Comparison of ENCODE assay signal across 8 mouse cellular contexts in genomic region chr9:102622192-102622857, GRCm38 (mm10). TPM values are rescaled to one million over a fixed set of nuclear protein-coding genes. Genes with fewer than 3 reads are reported as not detected.
DNase-seq lines count a peak whose midpoint lies in the region; ATAC-seq and TF ChIP-seq lines count a peak whose summit lies in the region.

No protein-coding gene starts in this region.

- H3K36me3 ChIP-seq in kidney, adult 2 months (ENCODE audit: control insufficient read depth, insufficient read depth, low read length), result peaks cover 2% of the 10 kb centered on the region; the same call in 1 of the 2 replicates
- peaks cover 8% of the 10 kb centered on the region for H3K36me3 ChIP-seq in C2C12 (ENCODE audit: control insufficient read depth, insufficient read depth)
- H3K36me3 ChIP-seq in embryonic facial prominence, embryonic 14.5 days (ENCODE audit: control insufficient read depth, insufficient read depth, low read length), result peaks cover 12% of the 10 kb centered on the region
- peaks cover 10% of the 10 kb centered on the region; the same call in 1 of the 2 replicates for H3K36me3 ChIP-seq in liver, embryonic 12.5 days
- H3K36me3 ChIP-seq in stomach, embryonic 14.5 days (ENCODE audit: control insufficient read depth, insufficient read depth, low read length), result peaks cover 5% of the 10 kb centered on the region; the same call in 1 of the 2 replicates

- H3K9me3 ChIP-seq in embryonic facial prominence, embryonic 14.5 days (ENCODE audit: control insufficient read depth, low read length), result no peaks in the 10 kb centered on the region
- no peaks in the 10 kb centered on the region for H3K9me3 ChIP-seq in liver, embryonic 12.5 days (replicated peaks)
- H3K9me3 ChIP-seq in stomach, embryonic 14.5 days (ENCODE audit: control insufficient read depth, low read depth, low read length), result no peaks in the 10 kb centered on the region

- no peak overlapping the region for H3K27ac ChIP-seq in kidney, adult 2 months (ENCODE audit: insufficient read depth, low read depth, low read length)
- H3K27ac ChIP-seq in embryonic facial prominence, embryonic 14.5 days (replicated peaks; ENCODE audit: low read depth, low read length), result peak overlapping the region; percentile 44; the same call in 1 of the 2 replicates
- peak overlapping the region; percentile 26; the same call in 1 of the 2 replicates for H3K27ac ChIP-seq in liver, embryonic 12.5 days
- H3K27ac ChIP-seq in stomach, embryonic 14.5 days (ENCODE audit: low read length), result peak overlapping the region; percentile 23; the same call in 1 of the 2 replicates

- no peak overlapping the region for H3K9ac ChIP-seq in embryonic facial prominence, embryonic 14.5 days (ENCODE audit: low read depth, low read length)
- H3K9ac ChIP-seq in liver, embryonic 12.5 days, result no peak overlapping the region
- no peak overlapping the region for H3K9ac ChIP-seq in stomach, embryonic 14.5 days (replicated peaks; ENCODE audit: low read depth, low read length)

- no peak overlapping the region for H3K4me2 ChIP-seq in embryonic facial prominence, embryonic 14.5 days (ENCODE audit: low read depth, low read length)
- no peak overlapping the region for H3K4me2 ChIP-seq in liver, embryonic 12.5 days
- H3K4me2 ChIP-seq in stomach, embryonic 14.5 days (replicated peaks; ENCODE audit: low read depth, low read length), result no peak overlapping the region

- no peak for TF ChIP-seq POLR2A in kidney, adult 2 months (IDR thresholded peaks at IDR 0.05; ENCODE audit: low read depth, low read length)

- WGBS in kidney, adult 2 months, result 36% methylated on average over 5 of the region's 5 CpGs
- WGBS in embryonic facial prominence, embryonic 14.5 days, result 29% methylated on average over 5 of the region's 5 CpGs
- 32% methylated on average over 5 of the region's 5 CpGs for WGBS in liver, embryonic 12.5 days (ENCODE audit: insufficient replicate concordance)
- WGBS in stomach, embryonic 14.5 days, result 29% methylated on average over 5 of the region's 5 CpGs

- ATAC-seq in embryonic facial prominence, embryonic 14.5 days (ENCODE audit: low read depth), result no peak
- no peak for ATAC-seq in liver, embryonic 12.5 days
- ATAC-seq in stomach, embryonic 14.5 days (ENCODE audit: insufficient number of reproducible peaks, insufficient read depth, low FRiP score, low read depth), result no peak

- peaks cover 26% of the 10 kb centered on the region for H3K79me2 ChIP-seq in C2C12 (ENCODE audit: control insufficient read depth, insufficient read depth)

- peaks cover 8% of the 10 kb centered on the region for H3K79me3 ChIP-seq in C2C12 (ENCODE audit: low read depth)

- H3K4me1 ChIP-seq in kidney, adult 2 months (ENCODE audit: control insufficient read depth, insufficient read depth, low read length), result peaks cover 9% of the 10 kb centered on the region
- H3K4me1 ChIP-seq in embryonic facial prominence, embryonic 14.5 days (ENCODE audit: control insufficient read depth, insufficient read depth, low read length), result peaks cover 10% of the 10 kb centered on the region
- peaks cover 27% of the 10 kb centered on the region for H3K4me1 ChIP-seq in liver, embryonic 12.5 days
- peaks cover 4% of the 10 kb centered on the region; the same call in 1 of the 2 replicates for H3K4me1 ChIP-seq in stomach, embryonic 14.5 days (ENCODE audit: control insufficient read depth, insufficient read depth, low read length)

- H3K27me3 ChIP-seq in kidney, adult 2 months (replicated peaks; ENCODE audit: control insufficient read depth, insufficient read depth, low read length), result no peaks in the 10 kb centered on the region
- no peaks in the 10 kb centered on the region for H3K27me3 ChIP-seq in C2C12 (ENCODE audit: control insufficient read depth, insufficient read depth, insufficient read length)
- no peaks in the 10 kb centered on the region for H3K27me3 ChIP-seq in embryonic facial prominence, embryonic 14.5 days (replicated peaks; ENCODE audit: control insufficient read depth, insufficient read depth, low read length)
- H3K27me3 ChIP-seq in liver, embryonic 12.5 days (replicated peaks), result no peaks in the 10 kb centered on the region
- no peaks in the 10 kb centered on the region for H3K27me3 ChIP-seq in stomach, embryonic 14.5 days (ENCODE audit: control insufficient read depth, insufficient read depth, low read length)

- H3K4me3 ChIP-seq in kidney, adult 2 months (ENCODE audit: insufficient read depth, low read depth, low read length), result no peak overlapping the region
- H3K4me3 ChIP-seq in C2C12 (ENCODE audit: insufficient read depth, poor library complexity, severe bottlenecking), result no peak overlapping the region
- H3K4me3 ChIP-seq in embryonic facial prominence, embryonic 14.5 days (ENCODE audit: low read depth, low read length), result no peak overlapping the region
- no peak overlapping the region for H3K4me3 ChIP-seq in liver, embryonic 12.5 days
- H3K4me3 ChIP-seq in stomach, embryonic 14.5 days (ENCODE audit: low read depth, low read length), result no peak overlapping the region

- no peak overlapping the region for H3ac ChIP-seq in C2C12 (ENCODE audit: control insufficient read depth, insufficient read length, low read depth)

- peak; percentile 70 for DNase-seq in kidney, adult 2 months
- DNase-seq in kidney, adult 18-20 months, result no peak
- DNase-seq in MN1 (ENCODE audit: low spot score), result peak; percentile 78
- peak; percentile 87 for DNase-seq in embryonic facial prominence, embryonic 14.5 days (ENCODE audit: low spot score)
- DNase-seq in ovary, postnatal 14 days (ENCODE audit: low spot score), result no peak

- 0 out of 2 replicates have a peak, but pooled peaks have one; percentile 23 for TF ChIP-seq CTCF in kidney, adult 2 months (conservative IDR thresholded peaks at IDR 0.05; ENCODE audit: insufficient read depth, insufficient read length, low read depth, low read length)
- peak; percentile 10 for TF ChIP-seq CTCF in C2C12 (IDR thresholded peaks at IDR 0.05; ENCODE audit: control insufficient read depth, insufficient read depth, insufficient read length)

TF ChIP-seq in C2C12, 6 proteins besides CTCF, POLR2A, EP300 and RAD21:
- TF ChIP-seq USF1 (IDR thresholded peaks at IDR 0.05; ENCODE audit: low read depth) (no peak), CEBPB (IDR thresholded peaks at IDR 0.05; ENCODE audit: low read depth) (peak; percentile 39)

RNA-seq across cellular contexts. Expression of gene Anapc13, which starts 3.8 kb away (rescaled TPM):
- polyA plus RNA-seq in kidney, adult 2 months (2012; rRNA removed), result 136 and 225 TPM in 2 replicates
- 136 TPM for polyA plus RNA-seq in C2C12 (2012; fragmentation: generic; extraction: Trizol)
- 175 and 190 TPM in 2 replicates for polyA plus RNA-seq in embryonic facial prominence, embryonic 14.5 days (2014; fragmentation: Nextera tagmentation; extraction: Ambion mirVana)
- 105 and 120 TPM in 2 replicates for polyA plus RNA-seq in liver, embryonic 12.5 days (2016; fragmentation: Nextera tagmentation; extraction: Ambion mirVana)
- polyA plus RNA-seq in stomach, embryonic 14.5 days (2014; fragmentation: Nextera tagmentation; extraction: Ambion mirVana), result 209 and 226 TPM in 2 replicates

RNA-seq across cellular contexts. Expression of gene Cep63, which starts 4.0 kb away (rescaled TPM):
- polyA plus RNA-seq in kidney, adult 2 months (2012; rRNA removed), result 3.7 and 6.9 TPM in 2 replicates
- 9.4 TPM for polyA plus RNA-seq in C2C12 (2012; fragmentation: generic; extraction: Trizol)
- polyA plus RNA-seq in embryonic facial prominence, embryonic 14.5 days (2014; fragmentation: Nextera tagmentation; extraction: Ambion mirVana), result 40.7 and 47.0 TPM in 2 replicates
- polyA plus RNA-seq in liver, embryonic 12.5 days (2016; fragmentation: Nextera tagmentation; extraction: Ambion mirVana), result 33.3 and 33.6 TPM in 2 replicates
- 42.7 and 46.4 TPM in 2 replicates for polyA plus RNA-seq in stomach, embryonic 14.5 days (2014; fragmentation: Nextera tagmentation; extraction: Ambion mirVana)

Comparison
In these comparisons a context has a peak if more than half of its experiments do, and no peak if none do; other contexts are left out.
1. DNase-seq: peak in kidney, adult 2 months (single experiment), MN1 (single experiment) and embryonic facial prominence, embryonic 14.5 days (single experiment); none in kidney, adult 18-20 months (single experiment) and ovary, postnatal 14 days (single experiment).